Mouse (Mus musculus) right cerebral cortex, postnatal 4 days (tissue): Measurements from ENCODE around the gene Ubr7.

Experiments
- DNase-seq: peaks from one replicate; pipeline ENCODE4 v3.0.0-alpha.2; 2022

The Ubr7 gene

GRCm38 (mm10) chr12:102743589-102744574 lies 13.9 kb upstream of the Ubr7 start, which contains the start of the genes Moap1 and Tmem251:
Moap1 (minus strand) TSS chr12:102743661.
Tmem251 (plus strand) TSS chr12:102743762.
- peak; percentile 84 for DNase-seq

- no peak for DNase-seq
Measured at GRCm38 (mm10) chr12:102744839-102745238, 12.9 kb upstream of the Ubr7 start.

GRCm38 (mm10) chr12:102748256-102748655 lies 9.5 kb upstream of the Ubr7 start:
- DNase-seq: no peak

GRCm38 (mm10) chr12:102756304-102756703 lies 1.5 kb upstream of the Ubr7 start:
- DNase-seq: peak; percentile 40

GRCm38 (mm10) chr12:102757055-102757688 lies 595 bp upstream of the Ubr7 start:
- DNase-seq: no peak

- DNase-seq: no peak
Measured at GRCm38 (mm10) chr12:102758403-102758756, 613 bp downstream of the Ubr7 start, which contains the start of gene Gm20604. Gm20604 (minus strand) TSS chr12:102758672.

- DNase-seq: no peak
Measured at GRCm38 (mm10) chr12:102758936-102759335, 1.2 kb downstream of the Ubr7 start.

- DNase-seq: no peak
Measured at GRCm38 (mm10) chr12:102761668-102762067, 3.9 kb downstream of the Ubr7 start.

- no peak for DNase-seq
Measured at GRCm38 (mm10) chr12:102763696-102764095, 5.9 kb downstream of the Ubr7 start.

GRCm38 (mm10) chr12:102769000-102769399 lies 11.2 kb downstream of the Ubr7 start:
- no peak for DNase-seq

- DNase-seq: no peak
Measured at GRCm38 (mm10) chr12:102771601-102772000, 13.8 kb downstream of the Ubr7 start.

GRCm38 (mm10) chr12:102772676-102773075 lies 14.9 kb downstream of the Ubr7 start:
- no peak for DNase-seq

- no peak for DNase-seq
Measured at GRCm38 (mm10) chr12:102776035-102776434, 18.3 kb downstream of the Ubr7 start.

- DNase-seq: no peak
Measured at GRCm38 (mm10) chr12:102778151-102778550, 20.4 kb downstream of the Ubr7 start.

- no peak for DNase-seq
Measured at GRCm38 (mm10) chr12:102779452-102779851, 21.7 kb downstream of the Ubr7 start.

GRCm38 (mm10) chr12:102782841-102783240 lies 25.1 kb downstream of the Ubr7 start:
- no peak for DNase-seq

GRCm38 (mm10) chr12:102784899-102785592 lies 27.3 kb downstream of the Ubr7 start:
- no peak for DNase-seq

- DNase-seq: no peak
Measured at GRCm38 (mm10) chr12:102785593-102785985, 27.8 kb downstream of the Ubr7 start.

- DNase-seq: no peak
Measured at GRCm38 (mm10) chr12:102787927-102788326, 30.2 kb downstream of the Ubr7 start.

- no peak for DNase-seq
Measured at GRCm38 (mm10) chr12:102799528-102799927, 41.8 kb downstream of the Ubr7 start.

- DNase-seq: no peak
Measured at GRCm38 (mm10) chr12:102814858-102815257, 57.1 kb downstream of the Ubr7 start.

GRCm38 (mm10) chr12:102826399-102826798 lies 68.6 kb downstream of the Ubr7 start:
- DNase-seq: no peak

GRCm38 (mm10) chr12:102827119-102827518 lies 69.4 kb downstream of the Ubr7 start:
- no peak for DNase-seq
